Mouse (Mus musculus) G1E (cell line): ENCODE measurements around the gene Ccdc170. TPM values are rescaled to one million over a fixed set of nuclear protein-coding genes. Genes with fewer than 3 reads are reported as not detected.

Source experiments
- ATAC-seq: 2 replicates; pipeline ENCODE4 v1.8.0; 2016; ENCODE audit warnings: mild to moderate bottlenecking; ENCODE audit not compliant: insufficient number of reproducible peaks, poor library complexity, low FRiP score, severe bottlenecking; ENCODE audit errors: extremely low read depth
- DNase-seq: peaks from one replicate; pipeline ENCODE4 v3.0.0; 2012; ENCODE audit warnings: low spot score
- H3K27me3 ChIP-seq: 2 replicates; pipeline ENCODE4 v1.6.1; 2012; ENCODE audit warnings: mild to moderate bottlenecking, low read length, inconsistent platforms; ENCODE audit not compliant: insufficient read depth
- H3K36me3 ChIP-seq: replicated peaks from 2 replicates; pipeline ENCODE3; 2012; ENCODE audit warnings: mild to moderate bottlenecking, inconsistent platforms
- H3K4me1 ChIP-seq: 2 replicates; pipeline ENCODE4 v1.6.1; 2012; ENCODE audit warnings: low read depth, low read length, inconsistent platforms, mixed read lengths; ENCODE audit not compliant: insufficient read depth
- H3K4me3 ChIP-seq: 2 replicates; pipeline ENCODE4 v1.5.1; 2012; ENCODE audit warnings: low read depth, mild to moderate bottlenecking, inconsistent platforms, low read length, moderate library complexity, mixed read lengths
- H3K9me3 ChIP-seq: replicated peaks from 2 replicates; pipeline ENCODE4 v1.6.1; 2012; ENCODE audit warnings: inconsistent platforms
- CTCF ChIP-seq: IDR thresholded peaks from 2 replicates; pipeline ENCODE4 v1.5.1; 2012; ENCODE audit warnings: low read depth, low read length, inconsistent platforms, mixed read lengths
- GATA1 ChIP-seq: IDR thresholded peaks from 2 replicates; pipeline ENCODE4 v1.6.1; 2012; ENCODE audit warnings: borderline replicate concordance, low read length, inconsistent platforms, mixed read lengths
- GATA2 ChIP-seq: IDR thresholded peaks from 2 replicates; pipeline ENCODE4 v1.6.1; 2012; ENCODE audit warnings: low read depth, low read length, inconsistent platforms, borderline replicate concordance
- POLR2AphosphoS5 ChIP-seq: IDR thresholded peaks from 2 replicates; pipeline ENCODE4 v1.6.1; 2012; ENCODE audit warnings: low read depth, low read length, inconsistent platforms; ENCODE audit not compliant: insufficient replicate concordance
- TAL1 ChIP-seq: conservative IDR thresholded peaks from 2 replicates; pipeline ENCODE4 v1.6.1; 2012; ENCODE audit warnings: low read depth, low read length, inconsistent platforms, mixed read lengths
- polyA plus RNA-seq: library from polyadenylated mRNA; stranded (reverse); fragments of >175 nt; gene quantifications from 2 replicates; pipeline ENCODE4 v1.2.3, GENCODE M21; 2012
- total RNA-seq, 2 experiments: library from RNA; stranded (forward) in 1 of 2; stranded (reverse) in 1 of 2; fragments of 200-1000 nt in 1 of 2; fragments of >200 nt in 1 of 2; fragmentation: Nextera tagmentation in 1 of 2; gene quantifications; 2 replicates each; pipeline ENCODE4 v1.2.3; 2014 to 2017

Gene Ccdc170
- total and polyA plus RNA-seq, 3 experiments, result not detected

DNA sequence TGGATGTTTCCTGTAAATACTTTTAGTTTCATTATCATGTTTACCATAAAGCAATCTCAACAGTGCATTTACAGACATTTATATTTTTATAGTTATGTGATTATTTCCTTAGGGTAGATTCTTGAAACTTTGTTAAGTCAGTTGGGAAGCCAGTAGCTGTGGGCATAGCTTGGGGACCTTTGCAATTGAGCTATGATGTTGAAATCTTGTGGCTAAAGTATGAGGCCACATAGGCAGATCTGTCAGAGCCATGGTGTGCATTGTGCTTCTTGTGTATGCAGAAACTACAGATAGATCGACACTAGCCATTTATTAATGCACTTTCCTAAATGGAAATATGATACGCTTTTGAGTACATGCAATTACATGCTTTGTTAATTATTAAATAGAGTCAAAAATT, 35.3 kb downstream of the Ccdc170 start:
- H3K36me3 ChIP-seq, result no peaks in the 10 kb centered on the region
- no peak for DNase-seq
- no peaks in the 10 kb centered on the region; the same call in 1 of the 2 replicates for H3K9me3 ChIP-seq
- no peaks in the 10 kb centered on the region for H3K4me1 ChIP-seq
- no peak for ATAC-seq
- no peak overlapping the region for H3K4me3 ChIP-seq
- no peak for TF ChIP-seq GATA1
- no peak for TF ChIP-seq POLR2AphosphoS5
- no peak for TF ChIP-seq TAL1
- TF ChIP-seq GATA2, result no peak
- TF ChIP-seq CTCF, result no peak
- H3K27me3 ChIP-seq, result peaks cover 3% of the 10 kb centered on the region; the same call in 1 of the 2 replicates

DNA sequence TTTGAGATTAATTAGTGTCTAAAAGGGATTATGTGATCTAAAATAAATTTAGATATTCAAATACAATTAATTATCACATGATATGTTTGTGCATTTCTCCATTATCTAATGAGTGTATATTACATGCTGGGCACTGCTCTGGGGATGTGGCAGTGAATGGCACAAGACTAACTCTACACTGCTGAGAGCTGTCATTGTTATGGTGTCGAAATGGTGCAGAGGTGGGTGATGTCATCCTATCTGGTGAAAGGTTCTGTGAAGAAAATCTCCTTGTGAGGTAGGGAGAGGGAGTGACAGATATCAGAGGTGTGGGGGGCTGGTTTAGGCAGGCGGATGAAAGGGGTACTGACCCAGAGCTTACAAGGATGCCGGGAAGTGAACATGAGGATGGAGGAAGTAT, 37.3 kb downstream of the Ccdc170 start:
- H3K4me3 ChIP-seq, result no peak overlapping the region
- no peaks in the 10 kb centered on the region; the same call in 1 of the 2 replicates for H3K9me3 ChIP-seq
- TF ChIP-seq POLR2AphosphoS5 (no peak), GATA2 (no peak), TAL1 (no peak), GATA1 (no peak), CTCF (no peak)
- DNase-seq (no peak), ATAC-seq (no peak)
- no peaks in the 10 kb centered on the region for H3K27me3 ChIP-seq
- H3K36me3 ChIP-seq, result no peaks in the 10 kb centered on the region
- no peaks in the 10 kb centered on the region for H3K4me1 ChIP-seq

DNA sequence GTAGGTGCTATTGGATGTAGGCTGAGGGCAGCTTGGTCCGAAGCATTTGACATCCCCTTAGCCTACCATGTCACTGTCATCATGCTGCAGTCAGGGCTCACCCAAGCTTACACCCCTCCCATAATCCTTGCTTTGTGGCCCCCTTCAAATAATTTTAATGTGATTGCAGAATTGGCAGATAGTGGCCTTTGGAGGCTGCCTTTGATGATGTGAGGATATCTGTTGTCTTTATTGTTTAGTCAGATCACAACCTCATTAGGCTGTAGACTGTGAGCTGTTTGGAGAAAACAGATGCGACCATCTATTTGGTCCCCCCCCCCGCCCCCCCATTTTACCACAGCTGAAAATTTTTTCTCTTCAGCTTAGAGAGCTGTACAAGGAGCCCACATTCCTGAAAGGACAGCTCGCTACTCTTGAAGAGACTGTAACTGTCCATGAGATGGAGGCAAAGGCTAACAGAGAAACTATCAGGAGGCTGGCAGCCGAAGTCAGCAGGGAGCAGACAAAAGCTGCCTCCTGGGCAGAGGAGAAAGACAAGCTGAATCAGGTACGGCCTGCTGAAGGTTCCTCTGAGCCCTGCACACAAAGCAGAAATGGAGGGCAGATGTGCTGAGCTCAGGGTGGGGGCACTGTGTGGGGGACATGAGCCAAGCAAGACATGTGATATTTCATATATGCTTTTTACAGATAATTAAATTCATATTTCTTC, 38.2 kb downstream of the Ccdc170 start:
- ATAC-seq (no peak), DNase-seq (no peak)
- Histone ChIP-seq H3K4me1 (no peaks in the 10 kb centered on the region), H3K9me3 (no peaks in the 10 kb centered on the region; the same call in 1 of the 2 replicates), H3K27me3 (no peaks in the 10 kb centered on the region), H3K4me3 (no peak overlapping the region), H3K36me3 (no peaks in the 10 kb centered on the region)
- no peak for TF ChIP-seq POLR2AphosphoS5
- no peak for TF ChIP-seq GATA1
- TF ChIP-seq TAL1, result no peak
- no peak for TF ChIP-seq CTCF
- no peak for TF ChIP-seq GATA2

DNA sequence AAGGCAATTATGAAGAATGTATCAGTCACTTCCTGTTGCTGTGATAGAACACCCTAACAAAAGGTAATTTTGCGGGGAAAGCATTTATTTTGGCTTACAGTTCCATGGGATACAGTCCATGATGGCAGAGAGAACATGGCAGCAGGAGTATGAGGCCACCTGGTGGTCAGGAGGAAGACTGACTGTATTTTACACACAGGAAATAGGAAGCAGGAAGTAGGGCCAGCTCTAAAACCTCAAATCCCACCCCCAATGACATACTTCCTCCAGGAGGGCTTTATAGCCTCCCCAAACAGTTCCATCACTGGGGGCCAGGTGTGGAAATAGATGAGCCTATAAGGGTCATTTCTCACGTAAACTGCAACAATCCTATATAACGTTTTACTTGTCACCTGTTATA, 39.8 kb downstream of the Ccdc170 start:
- H3K9me3 ChIP-seq, result no peaks in the 10 kb centered on the region; the same call in 1 of the 2 replicates
- no peaks in the 10 kb centered on the region for H3K36me3 ChIP-seq
- H3K4me1 ChIP-seq, result no peaks in the 10 kb centered on the region
- DNase-seq (no peak), ATAC-seq (no peak)
- no peak for TF ChIP-seq GATA2
- TF ChIP-seq POLR2AphosphoS5, result no peak
- TF ChIP-seq TAL1, result no peak
- TF ChIP-seq GATA1, result no peak
- TF ChIP-seq CTCF, result no peak
- no peak overlapping the region for H3K4me3 ChIP-seq
- H3K27me3 ChIP-seq, result no peaks in the 10 kb centered on the region

DNA sequence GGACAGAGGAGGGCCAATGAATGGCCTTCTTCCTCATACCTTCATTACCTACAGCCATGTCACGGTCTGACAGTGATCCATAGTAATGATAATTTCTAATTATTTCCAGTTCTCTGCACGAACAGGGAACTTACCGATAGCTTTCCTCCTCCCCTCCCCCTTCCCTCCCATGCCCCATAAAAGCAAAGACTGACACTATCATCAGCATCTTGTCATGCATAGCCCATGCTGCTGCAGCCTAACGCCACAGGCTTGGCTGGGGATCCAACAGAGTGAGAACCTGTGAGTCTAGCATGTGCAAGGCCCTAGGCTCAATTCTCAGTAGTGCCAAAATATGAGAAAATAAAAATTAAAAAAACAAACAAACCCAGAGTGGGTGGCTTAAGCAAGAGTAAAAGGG, 40.8 kb downstream of the Ccdc170 start:
- TF ChIP-seq GATA1 (no peak), TAL1 (no peak), POLR2AphosphoS5 (no peak), GATA2 (no peak), CTCF (no peak)
- H3K4me1 ChIP-seq, result no peaks in the 10 kb centered on the region
- ATAC-seq, result no peak

DNA sequence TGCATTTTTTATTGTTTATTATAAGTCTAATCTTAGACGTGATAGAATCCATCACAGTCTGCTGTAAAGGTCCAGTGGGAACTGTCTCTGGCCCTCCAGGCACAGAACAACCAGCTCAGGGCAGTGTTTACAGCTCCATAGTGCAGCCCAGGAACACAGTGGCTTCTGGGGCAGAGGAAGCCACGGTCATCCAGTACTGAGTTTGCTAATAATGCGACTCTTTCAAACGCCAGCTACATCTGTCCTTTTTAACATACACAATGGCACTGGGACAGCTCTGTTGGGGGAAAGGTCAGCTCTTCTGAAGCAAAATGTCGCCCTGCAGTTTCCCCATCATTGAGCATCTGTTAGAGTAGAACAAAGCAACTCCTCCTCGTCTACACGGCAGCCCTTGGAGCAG, 45.7 kb downstream of the Ccdc170 start:
- DNase-seq (no peak), ATAC-seq (no peak)
- no peak for TF ChIP-seq GATA2
- TF ChIP-seq TAL1, result no peak
- no peak for TF ChIP-seq CTCF
- TF ChIP-seq POLR2AphosphoS5, result no peak
- no peak for TF ChIP-seq GATA1
- Histone ChIP-seq H3K36me3 (no peaks in the 10 kb centered on the region), H3K27me3 (no peaks in the 10 kb centered on the region), H3K9me3 (no peaks in the 10 kb centered on the region), H3K4me3 (no peak overlapping the region), H3K4me1 (no peaks in the 10 kb centered on the region)

More for the DNA sequence above, 40.8 kb downstream of the Ccdc170 start:
- H3K27me3 ChIP-seq, result no peaks in the 10 kb centered on the region
- no peak overlapping the region for H3K4me3 ChIP-seq
- no peaks in the 10 kb centered on the region; the same call in 1 of the 2 replicates for H3K9me3 ChIP-seq
- no peaks in the 10 kb centered on the region for H3K36me3 ChIP-seq
- no peak for DNase-seq
